Mouse (Mus musculus) cerebellum, adult 2 months (tissue): Measurements from ENCODE around the gene Sf3a2.

ENCODE experiments used
- CTCF ChIP-seq: fragments of 200-500 bp; IDR thresholded peaks from 2 replicates; pipeline ENCODE4 v1.5.1; 2011; ENCODE audit warnings: low read depth, mild to moderate bottlenecking, control low read depth, low read length, moderate library complexity, borderline replicate concordance; ENCODE audit not compliant: insufficient read depth
- POLR2A ChIP-seq: fragments of 200-500 bp; IDR thresholded peaks from 2 replicates; pipeline ENCODE4 v1.6.1; 2011; ENCODE audit warnings: low read length, control low read depth, borderline replicate concordance; ENCODE audit not compliant: insufficient read depth

DNA sequence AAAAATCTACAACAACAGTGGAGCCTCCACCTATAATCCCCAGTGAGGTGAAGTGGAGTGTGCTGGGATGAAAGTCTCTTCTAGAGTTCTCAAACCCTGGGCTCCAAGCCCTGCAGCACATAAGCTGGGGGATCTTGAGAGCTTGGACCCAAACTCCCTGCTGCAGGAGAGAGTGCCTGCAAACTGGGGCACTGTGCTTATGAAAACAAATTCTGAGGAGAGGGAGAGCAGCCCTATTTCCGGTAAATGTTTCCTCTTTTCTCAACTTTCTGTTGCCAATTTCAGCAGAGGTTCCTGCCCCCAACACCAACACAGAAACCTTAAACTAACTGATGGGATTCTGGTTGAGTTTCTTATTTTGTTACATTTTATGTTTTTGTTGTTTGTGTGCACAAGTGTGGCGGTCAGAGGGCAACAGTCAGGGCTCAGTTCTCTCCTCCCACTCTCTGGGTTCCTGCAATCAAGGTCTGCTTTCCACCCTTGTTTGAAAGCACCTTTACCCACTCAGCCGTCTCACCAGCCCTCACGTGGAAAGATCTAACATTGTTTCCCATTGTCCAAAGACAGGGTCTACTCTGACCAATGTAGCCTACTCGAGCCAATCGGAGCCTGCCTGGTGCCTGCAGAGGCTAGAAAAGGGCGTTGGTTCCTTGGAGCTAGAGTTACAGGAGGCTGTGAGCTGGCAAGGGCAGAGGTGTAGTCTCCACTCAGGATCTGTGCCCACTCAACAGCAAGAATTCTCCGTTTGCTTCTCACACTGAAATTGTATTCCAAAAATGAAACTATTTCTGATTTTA, 26.0 kb downstream of the Sf3a2 start:
- no peak for TF ChIP-seq CTCF
- TF ChIP-seq POLR2A, result no peak
